Mouse (Mus musculus) spleen, adult 2 months (tissue): ENCODE measurements around the gene Ifnlr1. TPM values are rescaled to one million over a fixed set of nuclear protein-coding genes. Genes with fewer than 3 reads are reported as not detected.

Experiments
- DNase-seq, 2 experiments: peaks; one replicate each; pipeline versions ENCODE4 v3.0.0 to v3.0.0-alpha.2; 2012 to 2021; ENCODE audit warnings: low spot score in 2 of 2, low read depth in 1 of 2
- H3K27ac ChIP-seq: fragments of 200-500 bp; 2 replicates; pipeline ENCODE4 v1.5.1; 2012; ENCODE audit warnings: low read length, inconsistent platforms; ENCODE audit not compliant: insufficient read depth
- H3K27me3 ChIP-seq: fragments of 200-500 bp; 2 replicates; pipeline ENCODE4 v1.6.1; 2012; ENCODE audit warnings: mild to moderate bottlenecking, moderate library complexity, low read length, inconsistent platforms; ENCODE audit not compliant: control insufficient read depth, insufficient read depth
- H3K36me3 ChIP-seq: fragments of 200-500 bp; 2 replicates; pipeline ENCODE4 v1.6.1; 2012; ENCODE audit warnings: mild to moderate bottlenecking, low read length, inconsistent platforms; ENCODE audit not compliant: control insufficient read depth, insufficient read depth
- H3K4me1 ChIP-seq: fragments of 200-500 bp; 2 replicates; pipeline ENCODE4 v1.6.1; 2011; ENCODE audit warnings: inconsistent platforms; ENCODE audit not compliant: control insufficient read depth, insufficient read depth, insufficient read length
- H3K4me3 ChIP-seq: fragments of 200-500 bp; 2 replicates; pipeline ENCODE4 v1.5.1; 2011; ENCODE audit warnings: mild to moderate bottlenecking, inconsistent platforms; ENCODE audit not compliant: insufficient read depth, insufficient read length; ENCODE audit errors: extremely low read depth
- CTCF ChIP-seq: fragments of 200-500 bp; IDR thresholded peaks from 2 replicates; pipeline ENCODE4 v1.5.1; 2011; ENCODE audit warnings: mild to moderate bottlenecking, inconsistent platforms; ENCODE audit not compliant: insufficient read depth, insufficient read length, insufficient replicate concordance; ENCODE audit errors: extremely low read depth
- POLR2A ChIP-seq: fragments of 200-500 bp; IDR thresholded peaks from 2 replicates; pipeline ENCODE4 v1.6.1; 2011; ENCODE audit warnings: low read depth, low read length, inconsistent platforms
- WGBS: fragments of 180-500 bp; shearing (Covaris S2); methylation state at CpG from one replicate; pipeline ENCODE4 v1.1.7; 2018; 5-methylcytosine and 5-hydroxymethylcytosine counted together
- polyA plus RNA-seq: library from polyadenylated mRNA; depleted of rRNA; stranded (reverse); fragments of >200 nt; gene quantifications from 2 replicates; pipeline ENCODE4 v1.2.3, GENCODE M21; 2012

Gene Ifnlr1
- polyA plus RNA-seq, 1 experiment: 0.78 TPM

DNA sequence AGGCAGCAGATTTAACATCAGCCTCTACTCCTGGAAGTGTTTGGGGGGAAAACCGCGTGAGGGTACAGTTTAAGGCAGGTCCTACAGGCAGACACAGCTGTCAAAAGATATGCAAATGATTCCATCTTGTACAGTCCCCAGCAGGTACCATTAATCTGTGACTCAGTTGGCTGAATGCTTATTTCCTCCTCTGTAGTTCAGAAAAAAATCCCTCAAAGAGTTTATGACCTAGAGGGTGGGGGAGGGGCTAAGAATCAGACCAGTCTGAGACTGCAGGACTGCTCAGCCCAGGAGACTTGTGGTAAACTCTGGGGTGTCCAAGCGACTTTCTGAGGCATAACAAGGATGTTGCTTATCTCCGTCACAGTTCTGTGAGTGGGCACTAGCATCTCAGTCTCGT is 52.1 kb downstream of the Ifnlr1 start:
- no peaks in the 10 kb centered on the region for H3K36me3 ChIP-seq
- no peaks in the 10 kb centered on the region; the same call in 1 of the 2 replicates for H3K4me1 ChIP-seq
- H3K27me3 ChIP-seq: no peaks in the 10 kb centered on the region
- WGBS: 44% methylated on average over 5 of the region's 5 CpGs
- H3K27ac ChIP-seq: no peak overlapping the region
- H3K4me3 ChIP-seq: no peak overlapping the region
- no peak for DNase-seq
- TF ChIP-seq CTCF (no peak), POLR2A (no peak)

DNA sequence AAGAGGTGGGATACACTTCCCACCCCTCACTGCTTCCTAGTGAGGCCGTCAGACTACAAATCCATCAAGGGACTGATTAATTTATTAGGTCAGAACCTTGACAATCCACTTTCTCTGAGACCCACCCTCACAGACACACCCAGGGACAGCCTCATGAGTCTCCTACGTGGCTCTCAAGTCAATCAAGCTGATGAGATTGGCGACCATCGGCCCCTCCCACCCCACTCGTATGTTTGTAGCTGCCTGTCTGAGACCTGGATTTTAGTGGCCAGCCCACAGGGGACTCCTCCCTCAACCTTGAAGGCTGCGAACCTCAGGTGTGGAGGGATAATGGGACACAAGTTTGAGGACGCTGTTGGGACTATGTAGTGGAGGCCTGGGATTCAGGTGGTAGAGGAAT is 53.1 kb downstream of the Ifnlr1 start:
- WGBS: 69% methylated on average over 7 of the region's 7 CpGs
- no peak overlapping the region for H3K27ac ChIP-seq

DNA sequence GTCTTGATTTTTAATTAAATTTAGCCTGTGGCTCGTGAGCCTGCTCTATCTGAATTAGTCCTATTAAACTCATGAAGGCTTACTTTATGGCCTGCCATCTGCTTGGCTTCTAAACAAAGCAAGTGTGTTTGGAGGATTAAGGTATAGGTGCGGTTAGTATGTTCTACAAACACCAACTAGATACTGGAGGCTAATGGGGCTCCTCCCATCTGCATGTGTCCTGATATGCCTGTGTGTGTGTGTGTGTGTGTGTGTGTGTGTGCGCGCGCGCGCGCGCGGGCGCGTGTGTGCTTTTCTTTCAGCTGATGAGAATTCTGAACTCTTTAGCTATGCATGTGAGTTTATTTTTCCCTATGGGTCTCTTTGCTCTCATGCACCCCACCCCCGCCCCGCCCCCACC is 53.6 kb downstream of the Ifnlr1 start:
- Histone ChIP-seq H3K4me3 (no peak overlapping the region), H3K36me3 (no peaks in the 10 kb centered on the region), H3K27me3 (no peaks in the 10 kb centered on the region), H3K4me1 (no peaks in the 10 kb centered on the region; the same call in 1 of the 2 replicates), H3K27ac (no peak overlapping the region)
- 87% methylated on average over 14 of the region's 14 CpGs for WGBS
- TF ChIP-seq CTCF (no peak), POLR2A (no peak)
- DNase-seq: no peak

More for the DNA sequence above, 53.1 kb downstream of the Ifnlr1 start:
- no peaks in the 10 kb centered on the region for H3K27me3 ChIP-seq
- H3K36me3 ChIP-seq: no peaks in the 10 kb centered on the region
- no peak for DNase-seq
- no peak for TF ChIP-seq POLR2A
- TF ChIP-seq CTCF: no peak
- H3K4me1 ChIP-seq: no peaks in the 10 kb centered on the region; the same call in 1 of the 2 replicates
- H3K4me3 ChIP-seq: no peak overlapping the region

- Histone ChIP-seq H3K4me1 (no peaks in the 10 kb centered on the region; the same call in 1 of the 2 replicates), H3K27me3 (no peaks in the 10 kb centered on the region), H3K4me3 (no peak overlapping the region), H3K27ac (no peak overlapping the region), H3K36me3 (no peaks in the 10 kb centered on the region)
- no peak for TF ChIP-seq CTCF
- no peak for TF ChIP-seq POLR2A
- 32% methylated on average over 6 of the region's 6 CpGs for WGBS
- no peak for DNase-seq
Observed at GRCm38 (mm10) chr4:135743520-135743919, 57.4 kb downstream of the Ifnlr1 start.

DNA sequence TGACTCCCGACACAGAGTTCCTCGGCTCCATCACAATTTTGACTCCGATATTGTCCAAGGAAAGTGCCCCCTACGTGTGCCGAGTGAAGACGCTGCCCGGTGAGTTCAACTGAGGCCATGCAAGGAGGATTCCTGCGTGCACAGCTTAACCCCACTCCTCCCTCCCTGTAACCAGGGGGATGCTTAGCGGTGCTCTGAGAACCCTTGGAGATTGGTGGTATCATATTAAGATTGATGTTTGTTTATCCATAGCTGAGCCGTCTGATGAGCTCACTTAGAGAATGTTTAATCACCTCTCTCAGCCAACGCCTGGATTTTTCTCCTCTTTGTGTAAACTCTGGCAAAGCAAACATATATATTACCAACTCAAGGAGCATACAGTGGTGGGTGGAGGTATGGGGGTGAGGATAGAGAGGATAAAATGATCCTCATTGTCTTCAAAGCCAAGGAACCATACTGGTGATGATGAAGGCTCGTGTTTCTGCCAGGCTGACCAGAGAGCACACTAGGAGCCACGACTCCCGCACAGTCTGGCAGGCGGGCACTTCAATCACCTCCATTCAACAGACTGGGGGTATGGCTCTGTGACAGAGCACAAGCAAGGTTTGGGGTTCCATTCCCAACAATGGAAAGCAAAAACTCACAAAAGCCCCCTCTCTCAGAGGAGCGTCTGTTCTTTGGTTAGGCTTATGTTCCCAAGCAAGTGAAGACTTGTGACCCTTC is 58.8 kb downstream of the Ifnlr1 start:
- H3K4me3 ChIP-seq: no peak overlapping the region
- H3K4me1 ChIP-seq: no peaks in the 10 kb centered on the region
- 79% methylated on average over 16 of the region's 16 CpGs for WGBS
- DNase-seq: no peak
- no peak for TF ChIP-seq POLR2A
- no peak for TF ChIP-seq CTCF
- H3K36me3 ChIP-seq: no peaks in the 10 kb centered on the region
- no peak overlapping the region for H3K27ac ChIP-seq
- H3K27me3 ChIP-seq: no peaks in the 10 kb centered on the region

- TF ChIP-seq CTCF (no peak), POLR2A (no peak)
- Histone ChIP-seq H3K27me3 (no peaks in the 10 kb centered on the region), H3K36me3 (no peaks in the 10 kb centered on the region), H3K4me1 (no peaks in the 10 kb centered on the region), H3K4me3 (no peak overlapping the region), H3K27ac (no peak overlapping the region)
- DNase-seq: no peak
- WGBS: 73% methylated on average over 10 of the region's 10 CpGs
Observed at GRCm38 (mm10) chr4:135745613-135746012, 59.5 kb downstream of the Ifnlr1 start.

DNA sequence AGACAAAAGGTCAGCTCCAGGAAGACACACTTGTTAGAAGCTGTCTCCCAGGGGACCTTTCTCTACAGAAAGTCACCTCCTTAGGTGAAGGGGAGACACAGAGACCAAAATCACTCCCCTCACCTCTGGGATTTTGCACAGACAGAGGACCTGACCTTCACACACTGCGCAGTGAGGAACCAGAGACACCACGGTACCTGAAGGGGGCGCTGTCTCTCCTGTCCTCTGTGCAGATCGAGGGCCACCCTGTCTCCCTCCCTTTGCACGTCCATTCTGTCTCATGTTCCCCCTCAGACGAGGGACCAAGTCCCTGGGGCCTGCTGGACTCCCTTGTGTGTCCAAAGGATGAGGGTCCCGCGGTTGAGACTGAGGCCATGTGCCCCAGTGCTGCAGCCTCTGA is 64.8 kb downstream of the Ifnlr1 start:
- no peaks in the 10 kb centered on the region for H3K4me1 ChIP-seq
- no peak for DNase-seq
- no peak overlapping the region for H3K4me3 ChIP-seq
- TF ChIP-seq CTCF: no peak
- TF ChIP-seq POLR2A: no peak
- WGBS: 84% methylated on average over 8 of the region's 8 CpGs
- H3K36me3 ChIP-seq: no peaks in the 10 kb centered on the region
- no peaks in the 10 kb centered on the region for H3K27me3 ChIP-seq
- H3K27ac ChIP-seq: no peak overlapping the region
